Mouse (Mus musculus) liver, adult 2 months (tissue): ENCODE measurements around the gene Itga7.

Source experiments
- CTCF ChIP-seq: fragments of 200-500 bp; IDR thresholded peaks from 2 replicates; pipeline ENCODE4 v1.5.1; 2011; ENCODE audit warnings: low read depth, low read length, control low read depth
- POLR2A ChIP-seq: fragments of 200-500 bp; IDR thresholded peaks from 2 replicates; pipeline ENCODE4 v1.6.1; 2011; ENCODE audit warnings: low read length, control low read depth; ENCODE audit not compliant: insufficient read depth; ENCODE audit errors: extremely low read depth

GRCm38 (mm10) chr10:128921883-128922821, 11.5 kb upstream of the Itga7 start:
- TF ChIP-seq POLR2A: no peak
- TF ChIP-seq CTCF: no peak
